Mouse (Mus musculus) embryonic fibroblast, embryonic 13.5 days (primary cell): ENCODE data around the gene Map3k3.

Experiments used
- CTCF ChIP-seq: IDR thresholded peaks from 2 replicates; pipeline ENCODE4 v1.5.1; 2011; ENCODE audit warnings: mild to moderate bottlenecking, control low read depth, low read length, moderate library complexity, borderline replicate concordance; ENCODE audit not compliant: insufficient read depth
- POLR2A ChIP-seq: IDR thresholded peaks from 2 replicates; pipeline ENCODE4 v1.6.1; 2011; ENCODE audit warnings: low read depth, mild to moderate bottlenecking, control low read depth, low read length, moderate library complexity

DNA sequence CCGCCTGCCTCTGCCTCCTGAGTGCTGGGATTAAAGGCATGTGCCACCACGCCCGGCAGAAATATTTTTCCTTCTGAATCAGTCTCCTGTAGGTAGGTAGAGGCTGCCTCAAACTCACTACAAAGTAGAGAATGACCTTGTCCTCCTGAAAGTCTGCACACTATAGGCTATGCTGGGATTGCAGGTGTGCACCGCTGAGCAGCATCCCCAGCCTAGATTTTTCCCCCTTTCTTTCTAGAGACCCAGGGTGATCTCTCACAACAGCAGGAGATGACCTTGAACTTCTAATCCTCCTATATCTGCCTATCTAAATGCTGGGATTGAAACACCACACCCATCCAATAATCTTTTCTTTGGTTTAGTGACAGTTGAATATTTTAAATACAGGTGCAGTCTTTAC lies 102.9 kb downstream of the Map3k3 start:
- no peak for TF ChIP-seq POLR2A
- TF ChIP-seq CTCF: no peak
